Mouse (Mus musculus) lung, postnatal 0 days (tissue): Measurements from ENCODE around the gene Lyrm1.

Experiments used
- CTCF ChIP-seq: IDR thresholded peaks from 2 replicates; pipeline ENCODE4 v1.5.1; 2016; ENCODE audit warnings: antibody characterized with exemption, mild to moderate bottlenecking
- EP300 ChIP-seq: IDR thresholded peaks from 2 replicates; pipeline ENCODE4 v1.6.1; 2016; ENCODE audit warnings: antibody characterized with exemption, mild to moderate bottlenecking, control low read depth

GRCm38 (mm10) chr7:119911727-119912126 is 16.1 kb downstream of the Lyrm1 start:
- no peak for TF ChIP-seq EP300
- TF ChIP-seq CTCF, result no peak
